Comparison of ENCODE assay signal across 17 mouse cellular contexts in the genomic region with DNA sequence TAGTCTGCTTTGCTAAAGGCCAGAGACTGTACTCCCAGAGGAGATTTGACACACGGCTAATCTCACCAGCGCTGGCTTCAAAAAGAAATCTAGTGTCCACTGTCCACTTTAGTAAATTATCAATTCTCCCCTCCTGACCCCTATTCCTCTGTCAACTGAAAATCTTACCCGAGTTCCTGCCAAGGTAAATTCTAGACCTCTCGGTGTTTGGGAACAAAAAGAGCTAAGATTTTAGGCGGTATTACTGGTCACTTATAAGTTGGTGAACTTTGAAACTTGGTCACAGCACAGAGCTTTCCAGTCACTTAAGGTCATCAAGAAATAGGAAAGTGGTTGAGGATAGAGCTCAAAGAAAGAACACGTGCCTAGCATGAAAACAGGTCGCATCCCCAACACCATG.
"Had no signal": no experiment of that assay in that cellular context is flagged by ENCODE, and none has a peak within 500 bp of the region (broad histone marks: within the 10 kb centered on the region; RNA-seq: fewer than 3 reads in every experiment).

No protein-coding gene starts in this region.

- H3K27ac ChIP-seq: hindbrain, embryonic 12.5 days; limb, embryonic 12.5 days; liver, embryonic 14.5 days; lung, embryonic 15.5 days; midbrain, embryonic 12.5 days; neural tube, embryonic 13.5 days; stomach, embryonic 15.5 days had no signal

- H3K9ac ChIP-seq: hindbrain, embryonic 12.5 days; limb, embryonic 12.5 days; liver, embryonic 14.5 days; lung, embryonic 15.5 days; midbrain, embryonic 12.5 days; neural tube, embryonic 13.5 days; stomach, embryonic 15.5 days had no signal

- H3K4me3 ChIP-seq: hindbrain, embryonic 12.5 days; limb, embryonic 12.5 days; lung, embryonic 15.5 days; midbrain, embryonic 12.5 days; neural tube, embryonic 13.5 days; stomach, embryonic 15.5 days had no signal

- H3K27me3 ChIP-seq: hindbrain, embryonic 12.5 days; limb, embryonic 12.5 days; lung, embryonic 15.5 days; neural tube, embryonic 13.5 days; stomach, embryonic 15.5 days had no signal

- H3K4me1 ChIP-seq: hindbrain, embryonic 12.5 days; limb, embryonic 12.5 days; lung, embryonic 15.5 days; midbrain, embryonic 12.5 days; neural tube, embryonic 13.5 days; stomach, embryonic 15.5 days had no signal

- H3K4me2 ChIP-seq: hindbrain, embryonic 12.5 days; lung, embryonic 15.5 days; midbrain, embryonic 12.5 days; neural tube, embryonic 13.5 days; stomach, embryonic 15.5 days had no signal

- DNase-seq: layer of hippocampus, adult 9-11 months; layer of hippocampus, postnatal 36 days; retina, postnatal 1 day; right cerebral cortex, postnatal 4 days; thymus, adult 2 months; thymus, postnatal 25 days had no signal

- ATAC-seq: hindbrain, embryonic 16.5 days; inflammation-experienced regulatory T-cells, adult 6 months; intestine, postnatal 0 days; midbrain, embryonic 16.5 days had no signal

- H3K36me3 ChIP-seq: hindbrain, embryonic 12.5 days; limb, embryonic 12.5 days; lung, embryonic 15.5 days; midbrain, embryonic 12.5 days; neural tube, embryonic 13.5 days; stomach, embryonic 15.5 days had no signal

- H3K9me3 ChIP-seq: hindbrain, embryonic 12.5 days; limb, embryonic 12.5 days; lung, embryonic 15.5 days; midbrain, embryonic 12.5 days; neural tube, embryonic 13.5 days; stomach, embryonic 15.5 days had no signal
